Comparison of ENCODE assay signal across 19 mouse cellular contexts in genomic region chr2:180095711-180096110, GRCm38 (mm10). TPM values are rescaled to one million over a fixed set of nuclear protein-coding genes. Genes with fewer than 3 reads are reported as not detected.
A peak's percentile ranks its signal among the peaks of the same experiment; 100 is the strongest.
DNase-seq lines count a peak whose midpoint lies in the region; ATAC-seq lines count a peak whose summit lies in the region.
"Had no signal": no experiment of that assay in that cellular context is flagged by ENCODE, and none has a peak within 500 bp of the region (broad histone marks: within the 10 kb centered on the region; RNA-seq: fewer than 3 reads in every experiment).

No protein-coding gene starts in this region.

- no peak overlapping the region for H3K4me3 ChIP-seq in kidney, embryonic 16.5 days (ENCODE audit: low read length)
- no peak overlapping the region for H3K4me3 ChIP-seq in embryonic facial prominence, embryonic 14.5 days (ENCODE audit: low read depth, low read length)
- no peak overlapping the region for H3K4me3 ChIP-seq in midbrain, embryonic 14.5 days (replicated peaks; ENCODE audit: low read depth, low read length)
- H3K4me3 ChIP-seq: erythroblast, embryonic 14.5 days; heart, adult 2 months; stomach, embryonic 15.5 days had no signal

- ATAC-seq in kidney, embryonic 16.5 days (ENCODE audit: low FRiP score, low TSS enrichment) = 0 out of 2 replicates have a peak, but pooled peaks have one; percentile 15
- ATAC-seq in embryonic facial prominence, embryonic 14.5 days (ENCODE audit: low read depth) = peak; percentile 87
- 0 out of 2 replicates have a peak, but pooled peaks have one; percentile 14 for ATAC-seq in midbrain, embryonic 14.5 days (ENCODE audit: low FRiP score, low TSS enrichment)
- ATAC-seq in monocyte, adult 5-6 weeks (replicated peaks; ENCODE audit: insufficient number of reproducible peaks, low FRiP score, low TSS enrichment, poor library complexity, severe bottlenecking) = no peak

- no peak overlapping the region for H3K9ac ChIP-seq in kidney, embryonic 16.5 days (replicated peaks; ENCODE audit: low read length)
- no peak overlapping the region for H3K9ac ChIP-seq in embryonic facial prominence, embryonic 14.5 days (ENCODE audit: low read depth, low read length)
- 0 out of 2 replicates have a peak overlapping the region, but pooled peaks have one; percentile 9 for H3K9ac ChIP-seq in midbrain, embryonic 14.5 days (replicated peaks; ENCODE audit: low read length)
- H3K9ac ChIP-seq: stomach, embryonic 15.5 days had no signal

- H3K9me3 ChIP-seq in kidney, embryonic 16.5 days (ENCODE audit: low read length) = no peaks in the 10 kb centered on the region
- no peaks in the 10 kb centered on the region for H3K9me3 ChIP-seq in embryonic facial prominence, embryonic 14.5 days (ENCODE audit: control insufficient read depth, low read length)
- no peaks in the 10 kb centered on the region for H3K9me3 ChIP-seq in midbrain, embryonic 14.5 days (ENCODE audit: control insufficient read depth, low read length)
- H3K9me3 ChIP-seq: stomach, embryonic 15.5 days had no signal

- no peak for DNase-seq in kidney, postnatal 36 days
- DNase-seq in A20 (ENCODE audit: low read depth, low spot score) = peak; percentile 37
- peak; percentile 59 for DNase-seq in embryonic facial prominence, embryonic 14.5 days (ENCODE audit: low spot score)
- peak; percentile 48 for DNase-seq in midbrain, embryonic 14.5 days
- no peak for DNase-seq in cerebellum, postnatal 4 days (ENCODE audit: low spot score in 2 of 2)
- no peak for DNase-seq in B cell, adult 2 months
- DNase-seq: cerebellum, adult 11 months; heart, adult 2 months; heart, postnatal 4 days; kidney, adult 11 months; kidney, postnatal 25 days; layer of hippocampus, postnatal 36 days had no signal

- peaks cover 21% of the 10 kb centered on the region for H3K27me3 ChIP-seq in kidney, embryonic 16.5 days (ENCODE audit: insufficient read depth, low read length)
- peaks cover 32% of the 10 kb centered on the region for H3K27me3 ChIP-seq in embryonic facial prominence, embryonic 14.5 days (replicated peaks; ENCODE audit: control insufficient read depth, insufficient read depth, low read length)
- H3K27me3 ChIP-seq in midbrain, embryonic 14.5 days (ENCODE audit: control insufficient read depth, insufficient read depth, low read length) = no peaks in the 10 kb centered on the region

- no peaks in the 10 kb centered on the region for H3K36me3 ChIP-seq in kidney, embryonic 16.5 days (ENCODE audit: insufficient read depth, low read length)
- no peaks in the 10 kb centered on the region for H3K36me3 ChIP-seq in embryonic facial prominence, embryonic 14.5 days (ENCODE audit: control insufficient read depth, insufficient read depth, low read length)
- H3K36me3 ChIP-seq in midbrain, embryonic 14.5 days (ENCODE audit: control insufficient read depth, insufficient read depth, low read length) = no peaks in the 10 kb centered on the region
- H3K36me3 ChIP-seq: stomach, embryonic 15.5 days had no signal

- no peaks in the 10 kb centered on the region for H3K4me1 ChIP-seq in kidney, embryonic 16.5 days (ENCODE audit: insufficient read depth, low read length)
- no peaks in the 10 kb centered on the region for H3K4me1 ChIP-seq in embryonic facial prominence, embryonic 14.5 days (ENCODE audit: control insufficient read depth, insufficient read depth, low read length)
- peaks cover 12% of the 10 kb centered on the region for H3K4me1 ChIP-seq in midbrain, embryonic 14.5 days (ENCODE audit: control insufficient read depth, insufficient read depth, low read length)
- H3K4me1 ChIP-seq: stomach, embryonic 15.5 days had no signal

- H3K27ac ChIP-seq in kidney, embryonic 16.5 days (ENCODE audit: low read length) = no peak overlapping the region
- H3K27ac ChIP-seq in embryonic facial prominence, embryonic 14.5 days (replicated peaks; ENCODE audit: low read depth, low read length) = no peak overlapping the region
- no peak overlapping the region for H3K27ac ChIP-seq in midbrain, embryonic 14.5 days (replicated peaks; ENCODE audit: low read depth, low read length)
- H3K27ac ChIP-seq: heart, adult 2 months; stomach, embryonic 15.5 days had no signal

- 35% methylated on average over 5 of the region's 5 CpGs for WGBS in kidney, embryonic 16.5 days
- 35% methylated on average over 4 of the region's 5 CpGs for WGBS in embryonic facial prominence, embryonic 14.5 days
- 30% methylated on average over 5 of the region's 5 CpGs for WGBS in midbrain, embryonic 14.5 days

- no peak overlapping the region for H3K4me2 ChIP-seq in kidney, embryonic 16.5 days (replicated peaks; ENCODE audit: low read depth, low read length)
- no peak overlapping the region for H3K4me2 ChIP-seq in embryonic facial prominence, embryonic 14.5 days (ENCODE audit: low read depth, low read length)
- no peak overlapping the region for H3K4me2 ChIP-seq in midbrain, embryonic 14.5 days (ENCODE audit: low read length)
- H3K4me2 ChIP-seq: stomach, embryonic 15.5 days had no signal

RNA-seq across cellular contexts. Expression of gene Hrh3, which starts 8.6 kb away (rescaled TPM):
- not detected in 2 replicates for polyA plus RNA-seq in kidney, embryonic 16.5 days (2015; fragmentation: Nextera tagmentation; extraction: Ambion mirVana)
- polyA plus RNA-seq in embryonic facial prominence, embryonic 14.5 days (2014; fragmentation: Nextera tagmentation; extraction: Ambion mirVana) = 0.11 and 0.14 TPM in 2 replicates
- 2.7 and 3.8 TPM in 2 replicates for polyA plus RNA-seq in midbrain, embryonic 14.5 days (2014; fragmentation: Nextera tagmentation; extraction: Ambion mirVana)
- not detected in 3 replicates for total RNA-seq in monocyte, adult 5-6 weeks (2017)
- total RNA-seq: common myeloid progenitor, adult 5-6 weeks; gastrocnemius, adult 18-20 months; heart, postnatal 4 days had no signal
- polyA plus RNA-seq: erythroblast, embryonic 14.5 days; liver, embryonic 16.5 days had no signal

RNA-seq across cellular contexts. Expression of gene Osbpl2, which starts 23.4 kb away (rescaled TPM):
- 35.2 and 36.3 TPM in 2 replicates for polyA plus RNA-seq in kidney, embryonic 16.5 days (2015; fragmentation: Nextera tagmentation; extraction: Ambion mirVana)
- 37.4 and 41.5 TPM in 2 replicates for polyA plus RNA-seq in embryonic facial prominence, embryonic 14.5 days (2014; fragmentation: Nextera tagmentation; extraction: Ambion mirVana)
- polyA plus RNA-seq in midbrain, embryonic 14.5 days (2014; fragmentation: Nextera tagmentation; extraction: Ambion mirVana) = 67.2 and 76.6 TPM in 2 replicates
- 53.1 to 58.2 TPM (median 54.9 TPM) in 3 replicates for total RNA-seq in monocyte, adult 5-6 weeks (2017)

RNA-seq across cellular contexts. Expression of gene Mtg2, which starts 25.3 kb away (rescaled TPM):
- 27.3 and 29.6 TPM in 2 replicates for polyA plus RNA-seq in kidney, embryonic 16.5 days (2015; fragmentation: Nextera tagmentation; extraction: Ambion mirVana)
- polyA plus RNA-seq in embryonic facial prominence, embryonic 14.5 days (2014; fragmentation: Nextera tagmentation; extraction: Ambion mirVana) = 19.8 and 24.5 TPM in 2 replicates
- 32.2 and 35.4 TPM in 2 replicates for polyA plus RNA-seq in midbrain, embryonic 14.5 days (2014; fragmentation: Nextera tagmentation; extraction: Ambion mirVana)
- 13.7 to 21.6 TPM (median 15.9 TPM) in 3 replicates for total RNA-seq in monocyte, adult 5-6 weeks (2017)

RNA-seq across cellular contexts. Expression of gene Ss18l1, which starts 53.4 kb away (rescaled TPM):
- 7.0 and 7.4 TPM in 2 replicates for polyA plus RNA-seq in kidney, embryonic 16.5 days (2015; fragmentation: Nextera tagmentation; extraction: Ambion mirVana)
- polyA plus RNA-seq in embryonic facial prominence, embryonic 14.5 days (2014; fragmentation: Nextera tagmentation; extraction: Ambion mirVana) = 4.2 and 4.6 TPM in 2 replicates
- 61.4 and 62.7 TPM in 2 replicates for polyA plus RNA-seq in midbrain, embryonic 14.5 days (2014; fragmentation: Nextera tagmentation; extraction: Ambion mirVana)
- 3.4 to 5.8 TPM (median 5.0 TPM) in 3 replicates for total RNA-seq in monocyte, adult 5-6 weeks (2017)

RNA-seq across cellular contexts. Expression of gene Psma7, which starts 53.5 kb away (rescaled TPM):
- polyA plus RNA-seq in kidney, embryonic 16.5 days (2015; fragmentation: Nextera tagmentation; extraction: Ambion mirVana) = 619 and 638 TPM in 2 replicates
- polyA plus RNA-seq in embryonic facial prominence, embryonic 14.5 days (2014; fragmentation: Nextera tagmentation; extraction: Ambion mirVana) = 494 and 573 TPM in 2 replicates
- polyA plus RNA-seq in midbrain, embryonic 14.5 days (2014; fragmentation: Nextera tagmentation; extraction: Ambion mirVana) = 579 and 610 TPM in 2 replicates
- total RNA-seq in monocyte, adult 5-6 weeks (2017) = 280 to 356 TPM (median 293 TPM) in 3 replicates

Comparison
In these comparisons a context has a peak if more than half of its experiments do, and no peak if none do; other contexts are left out.
1. DNase-seq: peak in A20 (single experiment), embryonic facial prominence, embryonic 14.5 days (single experiment) and midbrain, embryonic 14.5 days (single experiment); none in kidney, postnatal 36 days (0 of 2), cerebellum, postnatal 4 days (0 of 2) and B cell, adult 2 months (0 of 2).